Mouse (Mus musculus) ES-E14 (cell line): ENCODE results near the gene Tbkbp1.

Experiments
- CHD2 ChIP-seq: IDR thresholded peaks from 2 replicates; pipeline ENCODE4 v1.6.1; 2014; ENCODE audit warnings: mild to moderate bottlenecking, low read depth, low read length, inconsistent platforms
- ZC3H11A ChIP-seq: IDR thresholded peaks from 2 replicates; pipeline ENCODE4 v1.6.1; 2012; ENCODE audit warnings: low read depth, mild to moderate bottlenecking, inconsistent platforms, low read length, borderline replicate concordance

- TF ChIP-seq ZC3H11A (no peak), CHD2 (no peak)
Observed at GRCm38 (mm10) chr11:97152023-97152426, 730 bp upstream of the Tbkbp1 start.
